Mouse (Mus musculus): Measurements from ENCODE around the gene Wdr90.

The Wdr90 gene

DNA sequence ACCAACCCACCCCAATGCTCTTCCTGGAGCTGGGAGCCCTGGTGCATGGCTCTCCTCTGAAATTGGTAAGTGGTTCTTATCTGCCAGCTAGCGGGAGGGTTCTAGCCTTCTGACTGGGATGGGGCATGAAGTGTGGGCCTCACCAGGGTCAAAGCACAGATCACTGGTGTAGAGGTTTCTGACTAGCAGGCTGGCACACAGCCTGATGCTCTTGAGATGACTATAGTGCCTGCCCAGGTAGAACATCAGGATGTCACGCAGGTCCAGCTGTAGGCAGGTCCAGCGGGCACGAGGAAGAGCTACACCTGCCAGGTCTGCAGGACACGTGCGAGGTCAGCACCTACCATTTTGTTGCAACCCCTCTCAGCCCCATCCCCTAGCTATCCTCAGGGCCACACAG, 1.1 kb downstream of the Wdr90 start:
- DNase-seq (ENCODE audit: low read depth) = no peak

DNA sequence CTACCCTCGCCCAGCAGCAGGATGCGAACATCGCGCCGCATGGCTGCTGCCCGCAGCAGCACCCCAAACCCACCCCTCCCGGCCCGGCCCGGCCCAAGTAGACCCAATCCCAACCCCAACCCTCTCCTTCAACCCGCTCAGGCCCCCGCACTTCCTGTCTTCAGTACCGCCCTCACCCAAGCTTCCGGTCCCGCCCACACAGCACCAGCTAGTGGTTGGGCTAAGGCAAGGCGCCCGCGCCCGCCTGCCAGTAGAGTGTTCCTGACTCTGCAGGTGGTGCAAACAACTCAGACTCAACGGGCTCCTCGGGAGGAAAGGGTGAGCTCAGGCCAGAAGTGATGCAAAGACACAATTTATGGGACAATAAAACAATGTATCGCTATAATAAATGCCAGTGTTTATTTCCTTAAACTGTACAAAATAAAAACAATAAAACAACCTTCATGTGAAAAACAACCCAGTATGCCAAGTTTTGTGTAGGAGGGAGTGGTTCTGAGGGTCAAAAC, 16.9 kb downstream of the Wdr90 start, which contains the start of gene Rhot2:
TSS of gene Rhot2 (minus strand) at position 456 of the 506 bp plus-strand sequence.
- peak; percentile 93 for DNase-seq (ENCODE audit: low read depth)

DNA sequence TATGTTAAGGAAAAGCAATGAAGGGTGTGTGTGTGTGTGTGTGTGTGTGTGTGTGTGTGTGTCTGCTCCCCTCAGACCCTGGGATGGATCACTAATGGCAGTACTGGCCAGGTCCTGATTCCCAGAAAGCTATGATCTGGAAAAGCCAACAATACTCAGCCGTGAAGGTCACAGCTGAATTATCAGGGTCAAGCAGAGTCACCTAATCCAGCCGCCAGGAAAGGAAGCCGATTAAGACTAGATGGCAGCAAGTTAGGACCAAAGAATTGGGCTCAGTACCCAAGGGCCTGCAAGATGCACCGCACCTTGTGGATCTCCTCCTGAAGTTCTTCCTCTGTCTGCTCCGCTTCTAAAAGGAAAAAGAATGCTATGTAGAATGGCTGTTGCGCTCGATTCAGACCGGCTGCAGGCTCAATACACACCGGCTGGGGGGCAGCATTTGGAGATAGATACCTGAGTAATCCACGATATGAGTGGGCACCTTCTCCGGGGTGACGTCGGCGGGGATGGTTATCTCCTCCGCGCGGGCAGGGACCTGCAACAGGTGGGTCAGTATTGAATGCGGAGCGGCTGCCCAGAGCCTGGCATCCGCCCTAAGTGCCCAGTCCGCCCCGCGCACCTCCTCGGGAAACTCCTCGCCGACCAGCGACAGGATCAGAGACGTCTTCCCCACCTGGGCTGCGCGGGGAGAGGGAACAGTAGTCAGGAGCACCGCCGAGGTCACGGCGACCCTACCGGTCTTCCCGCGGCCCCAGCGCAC, 17.5 kb downstream of the Wdr90 start:
- DNase-seq (ENCODE audit: low read depth) = no peak

DNA sequence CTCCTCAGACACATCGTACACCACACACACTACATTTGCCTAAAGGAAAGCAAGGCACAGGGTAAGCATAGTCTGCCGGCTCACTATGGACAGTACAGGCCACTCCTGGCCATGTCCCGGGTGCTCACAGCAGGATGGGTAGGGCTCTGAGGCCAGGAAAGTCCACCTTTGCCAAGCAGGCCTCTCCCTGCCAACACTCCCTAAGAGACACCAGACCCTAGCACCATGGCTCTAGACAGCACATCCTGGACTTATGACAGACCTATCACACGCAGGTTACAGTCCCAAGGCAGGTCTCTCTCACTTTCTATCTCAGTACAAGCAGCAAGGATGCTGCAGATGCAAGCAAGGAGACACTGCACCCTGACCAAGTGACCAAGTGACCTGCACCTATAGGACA, 18.2 kb downstream of the Wdr90 start:
- no peak for DNase-seq (ENCODE audit: low read depth)

DNA sequence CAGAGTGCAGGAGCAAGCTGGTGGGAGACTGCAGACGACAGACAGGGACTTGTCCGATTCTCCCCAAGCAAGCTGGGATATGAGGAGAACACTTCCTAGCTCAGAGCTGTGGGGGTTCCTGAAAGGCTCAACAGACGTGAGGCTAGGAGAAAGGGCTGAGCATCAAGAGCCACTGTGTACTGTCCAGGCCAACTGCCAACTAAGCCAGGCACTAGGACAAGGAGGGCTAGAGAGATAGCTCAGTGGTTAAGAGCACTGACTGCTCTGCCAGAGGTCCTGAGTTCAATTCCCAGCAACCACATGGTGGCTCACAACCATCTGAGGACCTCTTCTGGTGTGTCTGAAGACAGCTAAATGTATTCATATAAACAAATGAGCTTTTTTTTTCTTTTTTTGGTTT, 18.8 kb downstream of the Wdr90 start:
- no peak for DNase-seq (ENCODE audit: low read depth)

DNA sequence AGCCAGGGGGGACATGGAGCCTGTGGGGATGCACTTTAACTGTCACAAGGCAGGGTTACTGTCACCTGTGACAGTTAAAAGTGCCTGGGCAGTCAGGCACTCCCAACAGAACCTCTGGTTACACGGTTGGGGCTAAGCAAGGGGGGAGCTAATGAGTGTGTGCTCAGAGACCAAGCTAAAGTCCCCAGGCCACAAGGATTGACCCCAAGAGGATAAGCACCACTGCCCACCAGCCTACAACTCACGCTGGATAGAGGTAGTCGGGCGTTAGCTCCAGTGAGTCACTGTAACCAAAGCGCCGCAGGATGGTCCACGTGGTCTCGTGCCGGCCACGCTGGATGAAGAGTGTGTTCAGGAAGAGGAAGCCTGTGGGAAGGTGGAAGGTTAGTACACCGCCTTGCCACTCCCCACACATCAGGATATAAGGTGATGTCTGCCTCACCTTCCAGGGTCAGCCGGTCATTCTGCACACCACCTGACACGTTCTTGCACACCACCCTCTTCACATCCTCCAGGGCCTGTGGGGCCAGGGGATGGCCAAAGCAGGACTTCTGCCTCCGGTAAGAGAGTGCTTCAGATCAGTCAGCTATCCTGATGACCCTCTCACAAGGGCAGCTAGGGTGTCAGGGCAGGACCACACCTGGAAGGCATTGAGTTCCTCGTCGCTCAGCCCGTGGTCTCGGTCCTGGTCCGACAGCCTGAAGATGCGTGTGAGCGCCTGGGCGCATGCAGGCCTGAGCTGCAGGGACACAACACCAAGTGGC, 20.0 kb downstream of the Wdr90 start, which contains the start of gene Gm20683:
TSS of gene Gm20683 (minus strand) at position 647 of the 764 bp plus-strand sequence.
- no peak for DNase-seq (ENCODE audit: low read depth)

DNA sequence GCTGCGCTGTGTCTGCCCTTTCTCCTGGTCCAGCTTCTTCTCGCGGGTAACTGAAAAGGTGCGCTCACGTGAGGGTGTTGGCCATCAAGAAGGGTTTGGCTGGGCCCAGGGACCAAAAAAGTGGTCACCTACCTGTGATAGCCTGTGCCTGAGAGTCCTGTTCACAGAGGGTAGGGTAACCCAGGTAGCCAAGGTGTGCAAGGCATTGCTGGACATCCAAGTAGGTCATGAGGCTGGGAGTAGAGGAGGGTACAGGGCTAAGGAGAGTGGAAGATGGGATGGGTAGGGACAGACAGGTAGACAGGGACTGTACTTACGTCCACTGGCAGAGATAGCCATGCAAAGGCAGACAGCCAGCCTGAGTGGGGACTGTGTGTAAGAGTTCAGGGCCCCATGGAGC, 20.8 kb downstream of the Wdr90 start:
- DNase-seq (ENCODE audit: low read depth) = no peak

DNA sequence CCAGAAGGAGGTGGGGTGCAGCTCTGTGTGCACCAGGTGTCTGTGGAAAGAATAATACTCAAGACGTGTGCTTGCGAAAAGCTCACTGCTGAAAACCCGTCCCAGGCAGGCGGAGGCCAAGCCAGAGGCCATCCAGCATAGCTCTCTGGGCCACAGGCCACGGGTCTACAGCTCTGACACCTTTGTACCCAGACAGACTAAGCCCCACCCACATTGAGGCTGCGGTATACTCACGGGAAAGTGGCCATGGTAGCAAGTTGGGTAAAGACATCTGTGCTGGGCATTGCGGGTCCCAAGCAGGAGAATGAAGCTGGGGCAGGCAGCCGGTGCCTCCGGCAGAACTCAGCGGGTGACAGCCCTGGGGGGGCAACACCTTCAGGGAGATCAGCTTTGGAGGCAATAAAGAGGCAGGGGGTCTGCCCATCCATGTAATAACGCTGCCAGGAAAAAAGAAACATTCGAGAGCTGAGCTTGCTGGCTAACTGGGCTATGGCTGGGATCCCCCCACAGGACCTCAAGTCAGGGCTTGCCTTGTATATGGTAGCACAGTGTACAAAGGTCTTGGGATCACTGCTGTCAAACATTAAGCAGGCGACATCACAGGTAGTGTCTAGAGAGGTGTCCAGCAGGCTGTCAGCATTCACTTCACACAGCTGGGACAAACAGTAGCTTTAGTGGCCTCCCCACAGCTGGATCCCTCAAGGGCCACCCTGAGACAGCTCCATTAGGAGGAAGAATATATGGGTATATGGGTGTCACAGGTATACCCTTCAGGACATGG, 21.7 kb downstream of the Wdr90 start:
- DNase-seq (ENCODE audit: low read depth) = no peak

DNA sequence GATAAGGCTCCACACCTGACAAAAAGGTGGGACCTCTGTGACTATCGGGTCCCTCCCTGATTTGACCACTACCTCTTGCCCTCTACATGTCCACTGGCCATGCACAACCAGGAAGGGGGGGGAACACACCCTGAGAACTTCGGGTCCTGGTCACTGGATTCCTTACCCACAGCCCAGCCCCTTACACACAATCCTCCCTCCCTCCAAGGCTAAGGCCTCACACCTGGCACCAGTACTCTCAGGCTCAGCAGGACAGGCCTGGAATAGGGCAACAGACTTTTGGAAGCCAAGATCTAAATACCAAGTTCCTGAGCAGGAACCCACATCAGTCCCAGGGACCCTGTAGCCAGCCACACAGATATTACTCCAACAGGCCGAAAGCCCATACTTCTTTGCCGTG, 22.4 kb downstream of the Wdr90 start:
- DNase-seq (ENCODE audit: low read depth) = no peak

DNA sequence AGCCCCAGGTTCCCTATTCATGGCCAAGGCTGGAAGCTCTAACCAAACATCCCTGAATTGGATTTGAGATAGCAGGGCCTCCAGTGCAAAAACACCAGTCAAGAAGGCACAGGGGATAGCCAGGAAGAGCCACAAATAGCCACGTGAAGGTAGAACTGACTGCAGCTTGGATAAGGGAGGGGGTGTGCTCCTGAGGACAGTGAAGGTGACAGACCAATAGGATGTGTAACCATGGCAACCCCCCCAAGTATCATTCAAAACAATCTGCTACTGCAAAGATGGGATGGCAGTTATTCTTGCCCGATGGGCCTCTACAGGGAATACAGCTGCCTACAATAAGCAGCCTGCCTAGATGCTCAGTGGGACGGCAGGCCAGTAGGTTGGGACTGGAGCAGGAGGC, 23.8 kb downstream of the Wdr90 start:
- DNase-seq (ENCODE audit: low read depth) = no peak

DNA sequence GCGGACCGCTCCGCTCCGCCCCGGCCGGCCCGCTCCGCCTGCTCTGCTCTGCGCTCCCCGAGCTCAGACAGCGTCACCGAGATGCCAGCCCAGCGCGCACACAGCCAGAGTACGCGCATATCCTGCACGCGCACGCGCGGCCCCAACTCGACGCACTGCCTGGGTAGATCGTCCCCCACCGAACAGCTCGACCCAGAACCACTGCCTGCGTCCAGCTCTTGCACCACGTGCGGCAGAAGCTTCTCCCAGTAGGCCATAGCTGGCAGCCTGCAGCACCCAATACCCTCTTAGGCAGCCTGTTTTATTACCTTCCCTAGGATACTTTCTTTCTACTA, 24.3 kb downstream of the Wdr90 start, which contains the start of gene Rhbdl1:
TSS of gene Rhbdl1 (minus strand) at position 220 of the 335 bp plus-strand sequence.
- DNase-seq (ENCODE audit: low read depth) = no peak

DNA sequence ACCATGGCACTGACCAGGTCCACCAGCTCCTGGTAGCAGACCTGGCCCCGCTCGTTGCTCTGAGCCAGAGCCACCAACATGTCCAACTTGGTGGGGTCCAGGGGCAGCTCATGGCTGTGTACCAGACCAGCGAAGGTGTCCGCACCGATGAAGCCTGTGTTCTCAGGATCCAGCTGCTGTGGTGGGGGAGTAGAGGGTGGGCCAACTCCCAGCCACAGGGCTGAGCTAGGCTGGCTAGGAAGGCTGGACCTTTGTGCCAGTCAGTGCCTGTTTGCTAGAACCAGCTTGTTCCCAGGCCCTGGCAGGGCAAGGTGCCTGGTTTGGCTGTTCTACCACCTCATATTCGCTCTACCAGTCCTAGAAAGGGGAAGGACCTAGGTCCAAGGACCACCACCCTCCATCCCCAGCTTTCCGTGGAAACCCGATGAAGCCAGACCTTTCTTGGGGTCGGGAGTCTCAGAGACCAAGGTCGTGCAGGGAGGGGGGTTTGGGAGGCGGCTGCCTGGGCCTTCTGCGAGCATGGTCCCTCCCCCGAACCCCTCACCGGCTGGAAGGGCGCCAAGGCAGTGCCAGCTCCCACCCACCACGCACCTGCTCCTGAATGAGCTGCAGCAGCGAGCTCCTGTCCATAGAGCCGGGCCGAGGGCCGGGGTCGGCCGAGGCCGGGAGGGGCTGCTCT, 24.8 kb downstream of the Wdr90 start:
- DNase-seq (ENCODE audit: low read depth) = no peak

DNA sequence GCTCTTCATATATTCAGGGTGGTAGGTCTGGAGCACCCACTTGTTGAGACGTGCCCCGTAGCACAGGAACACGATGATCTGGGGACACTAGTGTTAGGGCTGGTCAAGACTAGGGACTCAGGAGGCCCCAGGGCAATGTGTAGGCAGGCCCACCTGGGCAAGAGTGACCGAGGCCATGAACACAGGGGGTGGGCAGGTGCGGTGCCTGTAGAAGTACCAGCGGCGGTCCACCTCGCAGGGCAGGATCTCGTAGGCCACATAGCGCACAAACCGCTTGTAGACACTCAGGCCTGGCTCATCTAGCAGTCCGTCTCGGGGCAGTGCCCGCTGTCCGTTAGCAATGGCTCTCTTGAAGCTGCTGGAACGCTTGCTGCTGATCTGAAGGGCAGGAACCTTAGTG, 25.5 kb downstream of the Wdr90 start:
- no peak for DNase-seq (ENCODE audit: low read depth)

DNA sequence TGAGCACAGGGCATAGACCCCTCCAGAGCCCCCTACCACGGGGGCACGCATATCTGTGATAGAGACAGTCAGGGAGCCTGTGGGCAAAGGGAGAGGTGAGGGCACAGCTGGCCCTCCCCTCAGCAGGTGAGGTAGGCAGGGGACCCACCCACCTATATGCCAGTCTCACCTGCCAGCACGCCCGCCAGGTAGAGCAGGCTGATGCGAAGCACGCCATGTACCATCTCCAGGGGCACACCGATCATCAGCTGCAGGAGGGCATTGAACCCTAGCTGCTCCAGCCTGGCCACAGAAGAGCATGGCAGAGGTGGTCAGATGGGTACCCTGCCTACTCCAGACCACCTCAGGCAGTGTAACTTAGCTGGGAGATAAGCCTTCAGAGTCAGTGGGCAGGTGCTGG, 26.0 kb downstream of the Wdr90 start:
- DNase-seq (ENCODE audit: low read depth) = no peak

DNA sequence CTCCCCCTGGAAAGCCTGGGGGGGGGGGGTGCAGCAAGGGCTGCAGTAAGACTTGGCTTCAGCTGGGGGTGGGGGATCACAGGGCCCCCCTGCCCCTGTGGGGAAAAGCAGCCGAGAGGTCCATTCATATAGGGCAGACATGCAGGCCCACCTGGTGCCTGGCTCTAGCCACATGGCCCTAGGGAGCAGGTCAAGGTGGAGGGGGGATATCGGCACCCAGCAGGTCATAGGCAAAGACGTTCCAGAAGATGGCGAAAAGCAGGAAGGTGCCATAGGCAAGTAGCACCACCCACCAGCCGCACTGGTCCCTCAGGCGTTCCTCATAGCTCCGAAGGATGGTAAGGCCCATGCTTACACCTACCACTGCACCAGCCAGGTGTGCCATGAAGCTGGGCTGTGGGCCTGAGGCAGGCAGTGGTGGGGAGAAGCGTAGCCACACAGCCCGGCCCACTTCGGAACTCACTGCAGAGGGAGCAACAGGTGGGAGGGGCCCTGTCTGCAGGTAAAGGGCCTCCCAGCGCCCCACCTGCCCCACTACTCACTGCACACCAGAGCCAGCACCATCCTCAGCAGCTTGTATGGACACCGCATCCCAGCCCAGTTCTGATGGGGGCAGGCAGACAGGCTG, 26.6 kb downstream of the Wdr90 start:
- no peak for DNase-seq (ENCODE audit: low read depth)

DNA sequence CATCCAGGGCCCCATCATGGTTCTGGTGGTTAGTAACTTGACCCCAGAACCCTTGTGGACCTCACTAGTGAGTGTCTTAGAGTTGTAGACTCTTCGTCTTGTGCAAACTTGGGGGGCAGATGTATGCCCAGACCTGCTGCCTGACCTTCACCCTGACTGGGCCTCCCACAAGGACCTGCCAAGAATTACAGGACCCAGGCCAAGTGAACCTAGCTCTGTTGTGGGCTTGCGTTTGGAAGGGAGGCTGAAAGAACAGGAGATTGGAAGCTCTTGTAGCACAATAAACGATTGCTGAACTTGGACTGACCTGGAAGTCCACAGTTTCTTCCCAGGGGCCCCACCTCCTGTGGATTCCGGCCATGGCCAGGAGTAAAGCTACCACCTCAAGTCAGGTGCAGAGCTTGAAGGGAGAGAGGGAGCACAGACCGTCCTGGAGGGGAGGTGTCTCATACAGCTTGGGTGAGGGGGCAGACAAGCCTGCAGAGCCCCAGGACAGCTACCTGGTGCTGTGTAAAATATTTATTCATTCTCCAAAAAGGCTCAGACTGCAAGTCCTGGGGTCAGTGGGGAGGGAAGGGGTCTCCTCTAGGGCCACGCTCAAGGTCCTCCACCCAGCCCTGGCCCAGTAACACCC, 27.2 kb downstream of the Wdr90 start:
- no peak for DNase-seq (ENCODE audit: low read depth)

DNA sequence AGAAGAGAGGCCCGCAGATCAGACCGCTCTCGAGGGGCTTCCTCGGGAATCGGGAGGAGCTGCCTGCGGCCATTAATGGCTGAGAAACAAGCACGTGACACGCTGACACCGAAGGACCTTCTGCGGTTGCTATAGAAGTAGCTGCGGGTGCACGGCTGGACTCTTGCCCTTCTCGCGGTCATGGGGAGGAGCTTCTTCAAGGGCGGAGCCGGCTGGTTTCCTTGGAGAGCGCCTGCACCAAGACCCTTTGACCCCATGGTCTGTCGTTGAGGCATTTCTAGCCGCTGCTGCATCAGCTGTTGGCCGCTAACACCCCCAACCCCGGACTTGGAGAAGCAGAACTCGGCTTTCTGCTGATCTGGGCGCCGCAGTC, 28.0 kb downstream of the Wdr90 start, which contains the start of gene Stub1:
TSS of gene Stub1 (minus strand) at position 114 of the 373 bp plus-strand sequence.
- DNase-seq (ENCODE audit: low read depth) = peak; percentile 64

DNA sequence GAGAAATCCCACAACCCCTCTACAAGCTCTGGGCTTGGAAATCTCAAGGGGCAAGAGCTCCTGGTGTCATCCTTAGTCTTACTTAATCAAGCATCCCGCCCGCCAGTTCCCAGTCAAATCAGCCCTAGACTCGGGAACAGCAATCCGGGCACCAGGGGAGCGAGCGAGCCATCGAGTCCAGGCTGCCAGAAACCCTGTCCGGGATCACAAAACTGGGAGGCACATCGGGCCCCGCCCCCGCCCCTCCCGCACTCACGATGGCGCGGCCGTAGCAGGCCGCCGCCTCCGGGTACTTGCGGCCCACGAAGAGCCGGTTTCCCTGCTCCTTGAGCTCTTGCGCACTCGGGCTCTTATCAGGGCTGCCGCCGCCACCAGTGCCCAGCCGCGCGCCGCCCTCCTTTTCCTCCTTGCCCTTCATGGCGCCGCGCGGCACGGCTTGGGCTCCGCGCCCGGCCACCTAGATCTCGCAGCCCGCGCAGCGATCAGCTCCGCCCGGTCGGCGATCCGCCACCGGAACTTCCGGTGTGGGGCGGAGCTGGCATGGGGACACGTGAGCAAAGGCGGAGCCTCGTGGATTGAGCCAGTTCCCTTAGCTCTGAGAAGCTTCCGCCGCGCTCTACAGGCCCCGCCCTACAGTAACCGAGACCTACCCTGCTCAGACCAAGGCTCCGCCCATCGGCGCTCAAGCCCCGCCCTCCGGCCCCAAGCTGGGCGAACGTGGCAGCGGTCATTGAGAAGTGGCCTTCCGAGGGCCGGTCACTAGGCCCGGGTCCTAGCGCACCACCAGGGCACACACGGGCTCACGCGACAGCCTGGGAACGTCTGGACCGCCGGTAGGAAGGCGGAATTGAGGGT, 28.6 kb downstream of the Wdr90 start:
- DNase-seq (ENCODE audit: low read depth) = peak; percentile 97

DNA sequence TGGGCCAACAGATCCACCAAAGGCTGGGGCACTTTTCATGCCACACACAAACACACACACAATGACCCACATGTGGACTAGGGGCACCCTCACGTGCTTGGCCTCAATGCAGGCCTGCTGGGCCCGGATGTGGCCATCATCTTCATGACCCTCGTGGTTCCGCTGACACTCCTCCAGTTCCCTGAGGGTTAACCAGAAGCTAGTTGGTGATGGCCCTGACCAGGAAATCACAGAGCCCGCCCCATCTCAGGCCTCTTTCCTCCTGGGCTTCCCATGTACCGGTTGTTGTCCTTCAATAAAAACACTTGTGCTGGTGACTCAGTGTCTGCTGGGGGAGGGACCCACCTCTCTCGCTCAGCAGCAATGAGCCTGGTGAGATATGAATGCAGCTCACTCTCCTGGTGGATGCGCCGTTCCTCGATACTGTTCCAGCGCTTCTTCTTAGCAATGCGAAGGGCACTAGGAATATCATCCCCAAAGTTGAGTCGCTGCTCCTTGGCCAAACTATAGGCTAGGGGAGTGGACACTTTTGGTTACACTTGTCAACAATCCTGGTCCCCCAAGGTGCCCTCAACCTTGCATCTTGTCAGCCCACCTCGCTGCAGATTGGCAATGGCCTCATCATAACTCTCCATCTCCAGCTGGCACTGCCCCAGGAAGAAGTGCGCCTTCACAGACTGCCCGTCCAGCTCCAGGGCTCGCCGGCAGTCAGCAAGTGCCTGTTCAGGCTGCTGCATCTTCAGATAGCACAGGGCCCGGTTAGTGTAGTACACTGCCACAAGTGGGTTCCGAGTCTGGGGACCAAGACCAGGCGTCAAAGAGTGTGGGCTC, 29.6 kb downstream of the Wdr90 start:
- DNase-seq (ENCODE audit: low read depth) = no peak

Data from c-Kit-positive CD71-negative TER-119-negative erythroid progenitor cells, embryonic 14.5 days (primary cell).